Mouse (Mus musculus) heart, postnatal 25 days (tissue): ENCODE data around the gene 1500009C09Rik. TPM values are rescaled to one million over a fixed set of nuclear protein-coding genes. Genes with fewer than 3 reads are reported as not detected.
"Not testable (repeated sequence)": the region's sequence is repeated elsewhere in the genome, so short reads cannot be mapped to it uniquely, and the experiment has no call there.

ENCODE experiments used
- DNase-seq: peaks from one replicate; pipeline ENCODE4 v3.0.0; 2022; ENCODE audit warnings: low spot score
- intact Hi-C: fragments of 180-260 bp; cut with DNase I; formaldehyde crosslinking; loops from one replicate; pipeline ENCODE4 v1.15.1; 2025
- total RNA-seq, 2 experiments: library from RNA; stranded (reverse); gene quantifications; 2 replicates each; pipeline ENCODE4 v1.2.3; 2021

1500009C09Rik gene
- total RNA-seq, 2 experiments from 2014 or later: not detected

GRCm38 (mm10) chr15:82244805-82245161, 7.4 kb upstream of the 1500009C09Rik start:
- intact Hi-C loops: not testable (repeated sequence)

DNA sequence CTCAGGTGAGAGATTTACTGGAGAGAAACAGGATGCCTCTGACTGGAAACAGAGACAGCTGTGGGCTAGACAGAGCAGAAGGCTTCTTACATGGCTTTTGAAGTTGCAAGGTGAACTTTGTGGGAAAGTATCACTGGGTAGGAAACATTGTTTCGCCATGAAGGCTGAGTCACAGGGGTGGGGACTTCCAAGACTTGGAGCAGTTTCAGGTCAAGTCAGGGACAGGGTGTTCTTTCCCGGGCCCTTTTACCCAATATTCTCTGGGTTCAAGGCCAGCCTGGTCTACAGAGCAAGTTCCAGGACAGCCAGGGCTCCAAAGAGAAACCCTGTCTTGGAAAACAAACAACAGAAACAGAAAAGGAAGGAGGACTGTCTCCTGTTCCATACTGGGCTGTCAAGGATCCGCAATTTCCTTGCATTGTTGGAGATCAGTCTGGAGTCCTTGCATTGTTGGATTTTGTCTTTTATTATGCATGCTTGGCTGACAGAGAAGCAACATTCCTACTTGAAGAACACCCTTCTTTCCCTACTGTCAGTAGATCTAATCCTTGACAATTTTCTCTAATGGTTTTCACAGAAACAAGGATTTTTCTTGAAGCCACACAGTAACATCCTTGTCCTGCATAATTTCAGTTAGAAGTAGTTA, 4.9 kb upstream of the 1500009C09Rik start:
- intact Hi-C loops: no loop called here

More at GRCm38 (mm10) chr15:82244805-82245161, 7.4 kb upstream of the 1500009C09Rik start:
- DNase-seq: not testable (repeated sequence)

DNA sequence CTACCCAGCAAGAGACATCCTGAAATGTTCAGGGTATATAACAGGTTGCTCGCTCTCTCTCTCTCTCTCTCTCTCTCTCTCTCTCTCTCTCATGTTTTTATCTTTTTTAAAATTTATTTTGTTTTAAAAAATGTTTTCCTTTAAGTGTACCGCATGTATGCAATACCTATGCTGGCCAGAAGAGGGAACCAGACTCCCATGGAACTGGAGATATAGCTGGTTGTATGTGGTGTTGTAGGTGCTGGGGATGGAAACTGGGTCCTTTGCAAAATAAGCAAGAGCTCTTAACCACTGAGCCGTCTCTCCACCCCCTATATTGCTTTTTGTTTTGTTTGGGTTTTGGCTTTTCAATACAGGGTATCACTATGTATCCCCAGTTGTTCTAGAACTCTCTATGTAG, 618 bp upstream of the 1500009C09Rik start:
- intact Hi-C loops: no loop called here
- no peak for DNase-seq

More for the DNA sequence above, 4.9 kb upstream of the 1500009C09Rik start:
- no peak for DNase-seq

DNA sequence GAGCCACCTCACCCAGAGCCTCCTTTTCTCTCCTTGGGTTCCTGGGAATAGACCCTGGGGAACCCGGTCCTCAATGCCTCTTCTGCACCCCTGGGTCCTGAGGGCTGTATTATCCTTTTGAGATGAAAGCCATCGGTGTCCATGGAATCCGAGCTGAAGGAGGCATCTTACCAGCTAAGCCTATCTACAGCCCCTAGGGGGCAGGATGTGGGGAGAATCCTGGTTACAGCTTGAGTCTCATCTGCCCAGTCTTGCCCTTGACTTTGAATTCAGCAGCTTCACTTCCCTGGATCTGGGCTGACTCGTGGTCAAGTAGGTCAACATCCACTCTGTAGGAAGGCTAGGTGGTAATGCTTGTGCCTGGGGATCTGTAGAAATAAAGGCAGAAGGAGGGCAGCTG, 3.1 kb downstream of the 1500009C09Rik start:
- intact Hi-C loops: no loop called here
- no peak for DNase-seq

DNA sequence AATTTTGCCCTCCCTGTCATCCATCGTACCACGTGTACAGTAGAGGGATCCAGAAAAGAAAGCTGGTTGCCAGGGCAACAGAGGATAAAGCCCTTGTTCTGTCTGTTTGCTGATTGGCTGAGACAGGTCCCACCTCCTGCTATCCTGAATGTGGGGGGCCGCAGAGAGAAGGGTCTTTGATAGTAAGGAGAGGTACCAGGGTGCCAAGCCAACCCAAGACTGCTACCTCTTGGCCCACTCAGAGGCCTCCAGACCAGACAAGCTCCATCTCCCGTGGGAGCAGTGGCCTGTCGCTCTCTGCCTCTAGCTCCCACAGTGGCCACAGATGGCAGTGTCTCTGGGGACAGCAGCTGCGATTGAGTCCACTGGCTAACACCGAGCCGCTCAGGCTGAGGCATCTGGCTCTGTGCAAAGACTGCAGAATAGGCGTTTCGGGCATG, 3.8 kb downstream of the 1500009C09Rik start:
- intact Hi-C loops: no loop called here
- DNase-seq: no peak

DNA sequence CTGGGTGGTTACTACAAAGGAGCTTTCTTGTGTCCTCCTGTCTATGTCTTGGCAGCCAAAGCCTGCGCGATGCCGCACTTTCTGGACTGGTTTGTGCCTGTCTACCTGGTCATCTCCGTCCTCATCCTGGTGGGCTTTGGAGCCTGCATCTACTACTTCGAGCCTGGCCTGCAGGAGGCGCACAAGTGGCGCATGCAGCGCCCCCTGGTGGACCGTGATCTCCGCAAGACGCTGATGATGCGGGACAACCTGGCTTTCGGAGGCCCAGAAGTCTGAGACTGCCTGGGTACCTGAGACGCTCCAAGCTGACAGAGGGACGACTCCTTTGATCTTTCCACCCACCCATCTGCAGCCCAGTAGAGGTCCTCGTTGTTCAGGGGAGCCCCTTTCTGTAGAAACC, 7.3 kb downstream of the 1500009C09Rik start:
- intact Hi-C loops: no loop called here
- no peak for DNase-seq

GRCm38 (mm10) chr15:82266356-82266755, 14.2 kb downstream of the 1500009C09Rik start:
- intact Hi-C loops: loop anchor here (1.0 to 10.0 kb wide), 2 partner anchors 151 to 538 kb away; no protein-coding TSS in a partner anchor
- no peak for DNase-seq

GRCm38 (mm10) chr15:82268185-82268584, 16.0 kb downstream of the 1500009C09Rik start:
- intact Hi-C loops: loop anchor here (10.0 kb wide), 1 partner anchor 537 kb away; no protein-coding TSS in a partner anchor
- no peak for DNase-seq

DNA sequence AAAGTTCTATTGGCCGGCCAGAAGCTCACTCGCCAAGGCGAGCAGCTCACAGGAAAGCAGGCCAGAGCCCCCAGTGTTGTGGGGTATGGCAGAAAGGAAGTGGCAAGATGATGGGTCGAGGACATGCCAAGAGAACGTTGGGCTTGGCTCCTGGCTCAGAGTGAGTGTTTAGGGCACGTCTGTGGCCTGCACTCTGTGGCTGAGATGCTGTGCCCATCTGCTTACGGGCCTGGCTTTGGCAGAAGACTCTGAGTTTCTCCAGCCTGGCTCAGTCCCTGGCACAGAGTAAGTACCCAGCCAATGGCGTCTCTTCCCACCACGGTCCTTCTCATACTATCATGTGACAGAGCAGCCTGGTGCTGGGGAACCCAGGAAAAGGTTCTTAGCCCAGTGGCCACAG, 16.6 kb downstream of the 1500009C09Rik start:
- DNase-seq: no peak
- intact Hi-C loops: loop anchor here (10.0 kb wide), 1 partner anchor 536 kb away; no protein-coding TSS in a partner anchor

- intact Hi-C loops: no loop called here
- no peak for DNase-seq
These were observed 19.0 kb downstream of the 1500009C09Rik start for GRCm38 (mm10) chr15:82271201-82271600.

- DNase-seq: no peak
- intact Hi-C loops: no loop called here
These were observed 20.1 kb downstream of the 1500009C09Rik start for GRCm38 (mm10) chr15:82272295-82272694.

GRCm38 (mm10) chr15:82274593-82274926, 22.4 kb downstream of the 1500009C09Rik start, which contains the start of gene Sept3:
TSS of gene Sept3 (plus strand) at chr15:82274893.
- no peak for DNase-seq
- intact Hi-C loops: no loop called here

DNA sequence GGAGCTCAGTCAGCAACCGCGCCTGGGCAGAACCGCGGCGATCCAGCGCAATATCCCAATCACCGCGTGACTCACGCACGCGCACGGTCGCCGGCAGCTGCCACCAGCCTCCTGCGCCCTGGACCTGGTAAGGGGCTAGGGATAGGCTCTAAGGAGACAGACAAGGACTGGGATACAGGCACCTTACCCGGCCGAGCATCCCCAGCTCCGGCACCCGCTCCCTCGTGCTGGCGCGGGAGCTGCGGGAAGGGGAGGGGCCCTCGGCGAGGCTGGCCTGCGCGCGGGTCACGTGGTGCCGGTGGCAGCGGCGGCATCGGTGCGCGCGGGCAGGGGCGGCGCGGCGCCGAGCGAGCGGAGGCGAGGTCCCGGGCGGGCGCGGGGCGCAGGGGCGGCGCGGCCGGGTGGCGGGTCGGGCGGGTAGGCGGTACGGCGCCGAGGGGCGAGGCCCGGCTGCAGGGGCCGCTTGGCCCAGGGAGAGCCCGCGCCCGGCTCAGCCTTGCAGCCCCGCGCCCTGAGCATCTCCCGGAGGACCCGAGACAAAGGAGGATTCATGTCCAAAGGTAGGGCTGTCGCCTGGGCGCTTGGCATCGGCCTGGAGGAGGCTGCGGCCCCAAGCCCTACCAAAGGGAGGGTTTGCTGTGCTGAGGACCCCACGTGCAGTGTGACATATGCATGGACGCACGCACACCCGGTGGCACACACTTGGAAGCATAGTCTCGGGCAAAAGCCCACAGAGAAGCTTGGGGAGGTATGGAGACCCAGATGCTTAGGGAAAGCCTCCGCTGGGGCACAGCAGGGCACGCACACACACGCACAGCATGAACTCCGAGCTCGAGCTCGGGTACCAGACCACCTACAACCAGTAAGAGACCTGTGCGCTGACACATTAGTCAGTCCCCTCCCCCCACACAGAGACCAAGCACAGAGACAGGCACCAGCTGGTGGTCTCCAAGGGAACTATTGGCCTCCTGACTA, 23.0 kb downstream of the 1500009C09Rik start:
- no peak for DNase-seq

DNA sequence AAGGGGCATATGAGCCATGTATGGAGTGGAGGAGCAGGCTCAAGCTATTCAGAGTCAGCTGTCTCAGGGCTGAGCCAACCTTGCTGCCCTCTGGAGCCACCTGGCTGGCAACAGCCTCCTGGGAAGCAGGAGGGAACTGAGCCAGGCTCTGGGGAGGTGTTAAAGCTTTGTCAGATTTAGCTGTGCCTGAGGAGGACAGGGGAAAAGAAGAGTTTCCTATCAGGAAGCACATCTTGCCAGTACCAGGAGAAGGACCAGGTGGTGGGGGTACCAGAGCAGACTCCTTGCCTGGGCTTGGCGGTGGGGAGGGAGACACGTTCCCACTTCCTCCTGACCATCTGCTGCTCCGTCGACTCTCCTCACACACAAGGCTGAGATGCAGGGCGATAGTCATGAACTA, 25.4 kb downstream of the 1500009C09Rik start:
- no peak for DNase-seq
- intact Hi-C loops: no loop called here

More for the DNA sequence above, 23.0 kb downstream of the 1500009C09Rik start:
- intact Hi-C loops: no loop called here

- DNase-seq: no peak
- intact Hi-C loops: no loop called here
These were observed 28.4 kb downstream of the 1500009C09Rik start for GRCm38 (mm10) chr15:82280638-82281037.

DNA sequence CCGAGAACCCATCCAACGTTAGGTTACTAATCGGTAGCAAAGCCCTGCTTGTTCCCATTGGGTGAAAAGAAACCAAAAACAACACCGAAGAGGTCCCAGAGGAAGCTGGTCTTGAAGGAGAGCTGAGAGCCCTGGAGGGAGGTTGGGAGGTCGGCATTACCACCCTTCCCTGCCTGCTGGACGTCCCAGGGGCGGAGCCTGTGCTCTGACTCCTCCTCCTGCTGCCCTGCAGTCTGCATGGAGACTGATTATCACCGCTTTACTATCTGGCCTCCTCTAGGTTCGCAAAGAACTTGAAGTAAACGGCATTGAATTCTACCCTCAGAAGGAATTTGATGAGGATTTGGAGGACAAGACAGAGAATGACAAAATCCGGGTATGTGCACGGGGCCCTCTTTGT, 34.0 kb downstream of the 1500009C09Rik start:
- DNase-seq: no peak
- intact Hi-C loops: no loop called here

DNA sequence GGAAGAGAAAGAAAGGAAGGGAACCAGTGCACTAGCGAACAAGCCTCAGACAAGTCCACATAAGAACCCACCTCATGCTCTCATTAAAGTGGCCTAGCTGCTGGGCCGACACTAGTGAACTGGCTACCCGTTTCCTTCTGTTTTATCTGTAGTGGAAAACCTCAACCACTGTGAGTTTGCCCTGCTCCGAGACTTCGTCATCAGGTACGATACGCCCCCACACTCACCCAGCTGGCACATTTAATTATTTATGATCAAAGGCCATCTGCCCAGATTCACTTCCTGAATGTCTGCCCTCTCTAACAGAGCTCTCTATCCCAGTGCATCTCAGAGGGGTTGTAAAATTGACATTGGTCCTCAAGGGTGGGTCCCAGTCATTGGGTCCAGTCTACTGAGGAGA, 38.1 kb downstream of the 1500009C09Rik start:
- DNase-seq: no peak
- intact Hi-C loops: no loop called here

DNA sequence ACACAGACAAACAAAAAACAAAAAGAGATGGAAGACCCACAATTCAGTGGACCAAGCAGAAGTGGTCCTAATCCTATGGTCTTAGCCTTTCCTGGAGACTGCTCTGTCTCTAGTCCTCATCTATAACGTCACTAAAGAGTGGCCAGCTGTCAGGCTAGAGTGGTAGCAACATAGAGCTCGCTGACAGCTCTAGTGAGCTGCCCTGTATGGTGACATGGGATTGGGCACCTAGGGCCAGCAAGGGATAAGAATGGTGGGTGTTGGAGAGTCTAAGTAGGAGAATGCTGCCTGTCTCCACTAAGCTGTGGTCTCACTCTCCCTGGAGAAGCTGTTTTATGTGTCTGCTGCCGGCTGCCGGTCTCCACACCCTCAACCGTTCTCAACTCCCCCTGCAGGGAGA, 40.7 kb downstream of the 1500009C09Rik start:
- DNase-seq: no peak
- intact Hi-C loops: no loop called here

- DNase-seq: no peak
- intact Hi-C loops: no loop called here
These were observed 41.1 kb downstream of the 1500009C09Rik start for GRCm38 (mm10) chr15:82293271-82293711.

DNA sequence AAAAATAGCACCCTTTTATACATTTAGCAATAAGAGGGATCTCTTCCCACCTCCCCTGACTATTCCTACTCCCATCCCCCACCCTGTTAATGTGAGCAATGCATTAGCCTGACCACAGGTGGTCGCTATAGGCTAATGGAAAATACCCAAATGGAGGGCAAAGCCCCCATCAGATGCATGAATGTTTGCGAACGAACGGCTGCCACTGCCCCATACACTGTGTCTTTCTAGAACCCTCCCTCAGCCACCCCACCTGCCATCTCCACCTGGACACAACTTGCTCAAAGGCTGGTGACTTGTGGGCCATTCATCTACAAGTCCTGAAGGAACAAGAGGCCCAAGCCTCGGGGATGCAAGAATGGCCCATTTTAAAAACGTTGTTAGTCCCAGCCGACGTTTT, 41.9 kb downstream of the 1500009C09Rik start:
- intact Hi-C loops: no loop called here
- no peak for DNase-seq
